In the genomic region with DNA sequence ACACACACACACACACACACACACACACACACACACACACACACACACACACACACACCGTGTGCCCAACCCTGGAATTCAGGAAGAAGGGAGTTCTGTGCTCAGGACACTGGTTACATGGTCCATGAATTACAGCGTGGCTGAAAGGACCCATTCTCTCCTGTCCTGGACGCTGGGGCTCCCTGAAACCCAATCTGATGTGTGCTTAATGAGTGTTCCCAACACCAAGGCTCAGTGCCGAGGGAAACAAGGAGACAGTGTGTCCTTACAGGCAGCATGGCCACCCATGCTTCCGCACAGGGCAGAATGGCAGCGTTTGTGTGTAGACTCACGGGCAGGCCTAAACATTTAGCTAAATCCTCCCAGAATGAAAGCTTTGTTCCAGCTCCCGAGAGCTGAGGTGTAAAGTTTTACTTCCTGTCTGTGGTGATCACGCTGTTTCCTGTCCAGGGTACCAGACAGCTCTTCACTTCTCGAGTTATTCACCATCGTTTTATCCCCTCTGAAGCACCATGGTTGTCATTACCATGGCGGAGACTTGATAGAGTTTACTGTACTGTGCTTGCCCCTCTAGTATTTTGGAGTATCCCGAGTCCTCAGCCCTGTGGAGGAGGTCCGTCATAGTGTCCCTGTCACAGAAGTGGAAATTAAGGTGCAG, we compare ENCODE assay signal across 9 mouse cellular contexts.
DNase-seq lines count a peak whose midpoint lies in the region; ATAC-seq lines count a peak whose summit lies in the region.
"Had no signal": no experiment of that assay in that cellular context is flagged by ENCODE, and none has a peak within 500 bp of the region (broad histone marks: within the 10 kb centered on the region; RNA-seq: fewer than 3 reads in every experiment).

No protein-coding gene starts in this region.

- peak overlapping the region; percentile 8; the same call in 1 of the 2 replicates for H3K9ac ChIP-seq in forebrain, embryonic 14.5 days (ENCODE audit: low read length)
- H3K9ac ChIP-seq in neural tube, embryonic 14.5 days (replicated peaks; ENCODE audit: low read depth, low read length): no peak overlapping the region
- H3K9ac ChIP-seq: liver, embryonic 15.5 days had no signal

- H3K4me2 ChIP-seq in forebrain, embryonic 14.5 days (ENCODE audit: low read length): no peak overlapping the region
- H3K4me2 ChIP-seq in neural tube, embryonic 14.5 days (ENCODE audit: low read depth, low read length): no peak overlapping the region
- H3K4me2 ChIP-seq: liver, embryonic 15.5 days had no signal

- 26% methylated on average over 14 of the region's 14 CpGs for WGBS in forebrain, embryonic 14.5 days
- WGBS in neural tube, embryonic 14.5 days: 44% methylated on average over 14 of the region's 14 CpGs

- peaks cover 14% of the 10 kb centered on the region for H3K4me1 ChIP-seq in forebrain, embryonic 14.5 days (ENCODE audit: control insufficient read depth, insufficient read depth, low read length)
- peaks cover 10% of the 10 kb centered on the region; the same call in 1 of the 2 replicates for H3K4me1 ChIP-seq in neural tube, embryonic 14.5 days (ENCODE audit: control insufficient read depth, insufficient read depth, low read length)

- H3K9me3 ChIP-seq in forebrain, embryonic 14.5 days (replicated peaks; ENCODE audit: control insufficient read depth, low read length): peaks cover 7% of the 10 kb centered on the region; the same call in 1 of the 2 replicates
- 0 out of 2 replicates have a peak, but pooled peaks cover 3% of the 10 kb centered on the region for H3K9me3 ChIP-seq in neural tube, embryonic 14.5 days (ENCODE audit: control insufficient read depth, low read length)
- H3K9me3 ChIP-seq: liver, embryonic 15.5 days had no signal

- peak overlapping the region; percentile 44; the same call in 1 of the 2 replicates for H3K27ac ChIP-seq in forebrain, embryonic 14.5 days (ENCODE audit: low read depth, low read length)
- peak overlapping the region; percentile 46; the same call in 1 of the 2 replicates for H3K27ac ChIP-seq in neural tube, embryonic 14.5 days (ENCODE audit: low read depth, low read length)
- H3K27ac ChIP-seq: liver, embryonic 15.5 days had no signal

- no peak overlapping the region for H3K4me3 ChIP-seq in forebrain, embryonic 14.5 days (ENCODE audit: low read depth, low read length)
- H3K4me3 ChIP-seq in neural tube, embryonic 14.5 days (ENCODE audit: low read depth, low read length): no peak overlapping the region
- H3K4me3 ChIP-seq: liver, embryonic 15.5 days had no signal

- H3K36me3 ChIP-seq in forebrain, embryonic 14.5 days (ENCODE audit: control insufficient read depth, insufficient read depth, low read length): no peaks in the 10 kb centered on the region
- no peaks in the 10 kb centered on the region for H3K36me3 ChIP-seq in neural tube, embryonic 14.5 days (ENCODE audit: control insufficient read depth, insufficient read depth, low read length)
- H3K36me3 ChIP-seq: liver, embryonic 15.5 days had no signal

- peak; percentile 43 for DNase-seq in right cerebral cortex, adult 18-20 months
- no peak for DNase-seq in right cerebral cortex, postnatal 25 days
- peak; percentile 75 for DNase-seq in forebrain, embryonic 14.5 days (ENCODE audit: low spot score)
- peak; percentile 40 to 78 for DNase-seq in layer of hippocampus, postnatal 14 days (ENCODE audit: low spot score in 2 of 2)
- DNase-seq in cerebellum, postnatal 25 days: no peak
- DNase-seq in adrenal gland, postnatal 14 days: no peak
- DNase-seq in cerebellum, adult 18-20 months: no peak

- H3K27me3 ChIP-seq in forebrain, embryonic 14.5 days (replicated peaks; ENCODE audit: control insufficient read depth, insufficient read depth, low read length): no peaks in the 10 kb centered on the region
- no peaks in the 10 kb centered on the region for H3K27me3 ChIP-seq in neural tube, embryonic 14.5 days (ENCODE audit: control insufficient read depth, insufficient read depth, low read length)
- H3K27me3 ChIP-seq: liver, embryonic 15.5 days had no signal

- ATAC-seq in forebrain, embryonic 14.5 days: peak; percentile 85
- peak; percentile 80; the same call in 1 of the 2 replicates for ATAC-seq in neural tube, embryonic 14.5 days (ENCODE audit: low read depth)

Comparison
In these comparisons a context has a peak if more than half of its experiments do, and no peak if none do; other contexts are left out.
1. DNase-seq: peak in right cerebral cortex, adult 18-20 months (single experiment), forebrain, embryonic 14.5 days (single experiment) and layer of hippocampus, postnatal 14 days (2 of 2); none in right cerebral cortex, postnatal 25 days (single experiment), cerebellum, postnatal 25 days (0 of 2), adrenal gland, postnatal 14 days (single experiment) and cerebellum, adult 18-20 months (0 of 2).